Mouse (Mus musculus) cerebellum, adult 2 months (tissue): Measurements from ENCODE around the gene Sh3d19.

Experiments used
- CTCF ChIP-seq: fragments of 200-500 bp; IDR thresholded peaks from 2 replicates; pipeline ENCODE4 v1.5.1; 2011; ENCODE audit warnings: low read depth, mild to moderate bottlenecking, control low read depth, low read length, moderate library complexity, borderline replicate concordance; ENCODE audit not compliant: insufficient read depth
- POLR2A ChIP-seq: fragments of 200-500 bp; IDR thresholded peaks from 2 replicates; pipeline ENCODE4 v1.6.1; 2011; ENCODE audit warnings: low read length, control low read depth, borderline replicate concordance; ENCODE audit not compliant: insufficient read depth

GRCm38 (mm10) chr3:85933586-85933985 is 37.3 kb upstream of the Sh3d19 start:
- TF ChIP-seq POLR2A (no peak), CTCF (no peak)
